Mouse (Mus musculus) WW6 (cell line): Measurements from ENCODE around the gene Snx17.
"Not testable (repeated sequence)": the region's sequence is repeated elsewhere in the genome, so short reads cannot be mapped to it uniquely, and the experiment has no call there.

Source experiments
- DNase-seq: peaks from one replicate; pipeline ENCODE4 v3.0.0-alpha.2; 2013; ENCODE audit warnings: low read depth, low spot score

Gene Snx17

DNA sequence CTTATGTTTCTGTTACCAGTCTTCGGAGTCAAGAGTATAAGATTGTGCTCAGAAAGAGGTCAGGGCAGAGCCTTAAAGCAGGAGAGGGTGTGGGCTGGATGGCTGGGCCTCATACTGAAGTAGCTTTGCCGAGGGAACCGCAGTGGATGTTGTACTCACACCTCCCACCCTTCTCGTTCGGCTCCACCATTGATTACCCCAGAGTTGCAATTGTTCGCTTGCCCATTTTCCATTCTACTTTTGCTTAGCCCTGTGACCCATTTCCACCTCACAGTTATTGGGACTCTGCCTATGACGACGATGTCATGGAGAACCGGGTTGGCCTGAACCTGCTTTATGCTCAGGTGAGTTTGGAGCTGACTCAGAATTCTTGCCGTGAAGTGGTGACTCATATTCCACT is 3.2 kb downstream of the Snx17 start:
- DNase-seq = no peak

DNA sequence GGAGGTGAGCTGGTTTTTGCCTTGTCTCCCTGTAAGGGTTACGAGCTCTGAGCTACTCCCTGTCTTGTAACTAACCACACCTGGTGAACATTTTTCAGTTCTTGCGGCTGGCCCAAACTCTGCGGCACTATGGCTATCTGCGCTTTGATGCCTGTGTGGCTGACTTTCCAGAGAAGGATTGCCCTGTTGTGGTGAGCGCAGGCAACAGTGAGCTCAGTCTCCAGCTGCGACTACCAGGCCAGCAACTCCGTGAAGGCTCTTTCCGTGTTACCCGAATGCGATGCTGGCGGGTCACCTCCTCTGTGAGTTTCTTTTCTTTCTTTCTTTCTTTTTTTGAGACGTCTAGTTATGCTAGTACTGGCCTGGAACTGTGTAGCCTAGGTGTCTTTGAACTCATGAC is 4.0 kb downstream of the Snx17 start:
- DNase-seq = no peak

DNA sequence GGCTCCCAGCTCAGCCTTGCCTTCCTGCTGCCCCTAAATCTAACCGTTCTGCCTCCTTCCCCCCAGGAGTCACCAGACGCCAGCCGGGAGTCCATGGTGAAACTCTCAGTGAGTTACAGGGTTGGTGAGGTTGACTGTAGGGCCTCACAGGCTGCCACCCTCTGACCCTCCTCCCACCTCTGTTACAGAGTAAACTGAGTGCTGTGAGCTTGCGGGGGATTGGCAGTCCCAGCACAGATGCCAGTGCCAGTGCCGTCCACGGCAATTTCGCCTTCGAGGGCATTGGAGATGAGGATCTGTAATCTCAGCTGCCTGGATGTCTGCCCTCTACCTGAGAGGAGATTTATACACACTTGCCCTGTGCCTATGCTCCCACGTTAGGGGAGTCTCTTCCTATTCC is 5.1 kb downstream of the Snx17 start:
- no peak for DNase-seq

DNA sequence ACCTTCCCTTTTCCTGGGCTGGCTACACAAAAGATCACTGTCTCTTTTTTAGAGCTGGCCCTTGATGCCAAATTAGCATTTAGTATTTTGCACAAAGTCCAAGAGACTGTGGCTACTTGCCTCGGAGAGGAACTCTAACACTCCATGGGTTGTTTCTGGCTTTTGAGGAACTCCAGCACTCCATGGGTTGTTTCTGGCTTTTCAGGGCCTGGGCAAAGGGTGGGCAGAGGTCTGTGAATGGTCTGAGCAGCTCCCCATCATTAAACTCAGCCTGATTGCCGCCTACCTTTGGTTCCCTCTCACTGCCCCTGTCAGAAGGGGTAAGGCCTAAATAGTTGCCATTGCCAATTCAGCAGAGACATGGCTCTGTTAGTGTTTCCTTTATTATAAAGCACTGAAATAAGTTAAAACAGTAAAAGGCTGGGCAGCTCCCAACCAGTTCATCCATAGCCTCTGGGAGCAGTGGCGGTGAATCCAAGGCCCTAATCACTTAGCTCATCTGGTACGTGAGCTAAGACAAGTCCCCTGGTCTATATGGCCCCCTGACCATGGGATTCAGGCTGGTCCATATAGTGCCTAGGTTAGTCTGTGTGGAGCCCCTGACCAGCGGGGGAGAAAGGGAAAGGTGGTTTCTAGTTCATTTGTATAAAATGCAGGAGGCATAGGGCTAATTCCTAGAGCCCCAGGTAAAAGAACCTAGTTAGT is 5.7 kb downstream of the Snx17 start:
- DNase-seq = no peak

DNA sequence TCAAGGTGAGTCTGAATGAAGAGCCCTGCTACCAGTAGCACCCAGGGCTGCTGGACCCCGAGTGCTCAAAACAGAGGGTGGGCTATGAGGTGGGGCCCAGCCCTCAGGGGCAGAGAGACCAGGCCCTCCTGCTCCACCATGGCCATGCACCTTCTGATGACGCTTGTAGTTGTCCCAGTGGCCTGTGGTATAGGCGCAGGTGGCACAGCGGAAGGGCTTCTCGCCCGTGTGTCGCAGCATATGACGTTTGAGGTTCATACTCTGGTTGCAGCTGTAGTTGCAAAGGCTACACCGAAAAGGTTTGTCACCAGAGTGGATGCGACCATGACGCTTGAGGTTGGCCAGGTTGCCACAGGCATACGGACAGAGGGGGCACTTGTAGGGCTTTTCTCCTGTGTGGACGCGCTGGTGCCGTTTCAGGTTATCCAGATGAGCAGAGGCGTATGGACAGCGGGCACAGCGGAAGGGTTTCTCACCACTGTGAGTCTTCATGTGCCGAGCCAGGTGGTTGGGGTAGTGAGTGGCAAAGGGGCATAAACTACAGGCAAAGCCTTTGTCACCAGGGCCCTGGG is 6.4 kb downstream of the Snx17 start:
- DNase-seq = no peak

DNA sequence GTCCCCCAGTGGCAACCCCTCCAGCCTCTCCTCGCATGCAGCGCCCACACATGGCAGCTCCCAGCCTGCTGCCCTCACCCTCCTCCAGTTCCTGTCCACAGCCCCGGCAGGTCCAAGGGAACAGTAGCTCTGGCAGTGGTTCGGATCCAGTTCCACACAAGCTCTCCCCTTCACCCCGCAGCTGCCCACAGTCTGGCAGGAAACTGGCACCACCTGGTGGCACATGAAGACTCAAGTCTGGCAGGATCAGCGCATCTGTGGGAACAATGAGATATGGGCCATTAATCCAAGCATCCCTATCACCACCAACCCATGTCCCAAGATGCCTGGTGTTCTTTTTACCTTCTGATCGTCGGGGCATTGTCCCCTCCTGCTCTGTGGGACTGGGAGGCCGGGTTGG is 6.9 kb downstream of the Snx17 start:
- DNase-seq = no peak

DNA sequence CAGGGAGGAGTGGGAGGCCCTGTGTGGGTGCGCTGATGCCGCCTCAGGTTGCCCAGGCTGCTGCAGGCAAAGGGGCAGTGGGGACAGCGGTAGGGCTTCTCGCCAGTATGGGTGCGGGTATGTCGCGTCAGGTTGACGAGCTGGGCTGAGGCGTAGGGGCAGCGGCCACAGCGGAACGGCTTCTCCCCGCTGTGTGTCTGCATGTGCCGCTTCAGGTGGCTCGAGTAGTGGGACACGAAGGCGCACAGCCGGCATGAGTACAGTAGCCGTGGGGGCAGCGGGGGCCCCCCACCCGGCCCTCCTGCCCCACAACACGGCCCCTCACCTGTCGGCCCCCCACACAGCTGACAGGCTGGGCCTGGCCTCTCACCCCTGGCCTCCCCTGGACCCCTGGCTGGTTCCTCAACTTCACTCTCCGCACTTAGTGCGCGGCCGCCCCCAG is 7.3 kb downstream of the Snx17 start:
- no peak for DNase-seq

DNA sequence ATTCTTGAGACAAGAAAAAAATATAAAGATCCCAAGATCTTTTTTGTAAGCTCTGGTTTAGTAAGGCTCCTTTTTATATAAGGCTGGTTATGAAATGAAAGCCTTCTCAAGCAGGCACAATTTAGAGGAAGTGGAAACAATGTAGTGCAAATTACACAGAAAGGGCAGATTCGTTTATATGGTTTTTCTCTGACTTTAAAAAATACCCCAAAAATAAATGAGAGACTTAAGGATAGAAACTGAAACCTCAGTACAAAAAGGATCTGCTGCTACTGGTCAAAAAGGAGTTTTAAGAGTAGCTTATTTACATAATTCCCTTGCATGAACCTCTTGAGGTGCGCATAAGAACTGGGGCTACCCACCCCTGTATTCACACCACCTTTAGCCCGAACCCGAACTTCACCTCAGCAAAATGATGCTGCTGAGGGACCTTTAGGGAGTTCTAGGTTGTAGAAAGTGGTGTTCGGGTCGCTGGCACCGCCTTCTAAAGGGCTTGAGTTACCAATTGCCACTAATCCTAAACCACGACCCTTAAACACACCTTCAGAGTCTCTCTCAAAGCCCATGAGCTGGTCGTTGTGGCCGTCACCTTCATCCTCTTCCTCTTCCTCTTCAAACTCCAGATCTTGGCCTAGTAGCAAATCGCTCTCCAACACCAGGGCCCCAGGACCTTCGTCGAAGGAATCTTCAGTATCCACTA is 8.2 kb downstream of the Snx17 start:
- DNase-seq = no peak

DNA sequence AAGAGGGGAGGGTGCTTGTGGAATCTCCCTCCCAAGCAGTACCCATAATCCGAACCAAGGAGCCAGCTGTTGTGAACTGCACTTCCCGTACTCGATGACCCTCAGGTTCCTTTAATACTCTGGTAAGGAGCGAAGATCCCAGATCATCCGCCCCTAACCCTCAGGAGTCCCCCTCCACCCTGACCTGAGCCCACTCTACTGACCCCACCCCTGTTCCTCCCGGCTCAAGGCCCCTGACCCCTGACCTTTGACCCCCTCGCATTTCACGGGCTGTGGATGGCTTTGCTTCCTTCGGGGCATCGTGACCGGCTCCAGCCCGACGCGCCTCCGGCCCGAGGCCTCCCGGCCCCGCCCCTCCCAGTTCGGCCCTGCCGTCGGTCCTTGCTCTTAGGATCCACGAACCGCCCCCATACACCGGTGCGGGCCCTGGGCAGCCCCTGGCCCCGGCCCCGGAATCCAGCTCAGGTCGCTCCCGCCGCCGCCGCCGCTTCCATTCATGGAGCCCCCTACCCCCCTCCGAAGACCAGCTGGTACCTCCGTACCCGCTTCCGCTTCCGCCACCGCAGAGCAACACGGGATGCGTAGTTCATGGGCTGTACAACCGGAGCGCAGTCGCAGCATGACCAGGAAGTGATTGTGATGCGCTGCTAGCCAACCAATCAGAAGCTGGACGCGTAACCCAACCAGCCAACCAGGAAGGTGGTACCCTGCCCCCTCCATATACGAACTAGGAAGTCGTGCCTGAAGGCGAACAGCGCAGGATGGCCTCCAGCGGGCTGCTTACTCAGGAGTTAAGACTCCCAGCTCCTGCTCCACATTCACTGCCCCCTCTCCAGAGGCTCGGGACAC is 8.9 kb downstream of the Snx17 start, which contains the start of gene Zfp513:
Zfp513 (minus strand) TSS at position 562 of the 849 bp plus-strand sequence.
- peak; percentile 93 for DNase-seq

DNA sequence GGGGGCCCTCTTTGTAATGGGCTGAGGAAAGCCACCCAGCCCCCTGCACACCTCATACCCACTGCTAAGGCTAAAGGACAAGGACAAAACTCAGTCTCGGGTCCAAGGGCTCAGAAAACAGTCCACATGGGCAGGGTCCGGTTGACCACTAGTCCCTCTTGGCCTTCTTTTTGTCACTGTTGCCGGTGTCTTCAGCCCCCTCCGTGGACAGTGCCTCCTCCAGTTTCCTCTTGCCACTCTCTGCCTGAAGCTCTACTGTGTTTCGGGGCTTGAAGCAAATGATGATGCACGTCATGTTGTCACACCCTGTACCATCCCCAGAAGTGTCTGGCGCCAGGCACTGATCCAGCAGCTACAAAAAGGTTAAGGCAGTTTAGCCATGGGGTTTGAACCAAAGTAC is 9.9 kb downstream of the Snx17 start:
- DNase-seq = no peak

DNA sequence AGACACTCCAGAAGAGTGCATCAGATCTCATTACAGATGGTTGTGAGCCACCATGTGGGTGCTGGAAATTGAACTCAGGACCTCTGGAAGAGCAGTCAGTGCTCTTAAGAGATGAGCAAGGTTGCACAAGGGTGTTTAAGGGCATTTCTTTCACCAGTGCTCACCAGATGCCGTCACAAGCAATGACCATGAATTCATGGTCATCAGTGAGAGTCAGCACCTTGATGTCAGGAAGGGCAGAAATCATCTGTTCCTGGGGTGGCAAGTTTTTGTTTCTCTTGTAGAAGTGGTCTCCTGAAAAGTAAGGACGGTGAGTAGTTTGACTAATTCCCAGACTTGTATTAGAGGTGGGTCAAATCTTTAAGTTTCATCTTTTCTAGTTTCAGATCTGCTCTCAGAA is 10.8 kb downstream of the Snx17 start:
- DNase-seq = no peak

DNA sequence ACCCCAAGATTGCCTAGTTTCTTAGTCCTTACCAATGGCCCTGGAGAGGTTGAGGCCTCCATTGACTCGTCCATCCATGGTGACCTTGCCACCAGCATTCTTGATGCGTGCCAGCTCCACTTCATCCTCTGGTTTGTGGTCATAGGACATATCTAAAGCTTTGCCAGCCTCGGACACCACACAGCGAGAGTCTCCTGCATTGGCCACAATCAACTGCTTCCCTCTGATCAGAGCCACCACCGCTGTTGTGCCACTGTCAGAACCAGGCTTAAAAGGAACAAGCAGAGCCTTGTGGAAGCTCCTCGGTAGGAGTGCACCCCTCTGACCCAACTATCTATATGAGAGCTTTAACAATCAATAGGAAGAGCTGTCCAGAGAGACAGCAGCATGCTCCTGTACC is 11.4 kb downstream of the Snx17 start:
- DNase-seq = no peak

DNA sequence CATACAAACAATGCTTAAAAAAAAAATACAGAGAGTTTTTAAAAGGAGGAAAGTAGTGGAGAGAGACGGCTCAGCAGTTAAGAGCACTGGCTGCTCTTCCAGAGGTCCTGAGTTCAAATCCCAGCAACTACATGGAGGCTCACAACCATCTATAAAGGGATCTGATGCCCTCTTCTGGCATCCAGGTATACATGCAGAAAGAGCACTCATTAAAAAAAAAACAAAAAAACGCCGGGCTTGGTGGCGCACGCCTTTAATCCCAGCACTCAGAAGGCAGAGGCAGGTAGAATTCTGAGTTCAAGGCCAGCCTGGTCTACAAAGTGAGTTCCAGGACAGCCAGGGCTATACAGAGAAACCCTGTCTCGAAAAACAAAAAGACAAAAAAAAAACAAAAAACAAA is 23.5 kb downstream of the Snx17 start:
- DNase-seq = not testable (repeated sequence)

DNA sequence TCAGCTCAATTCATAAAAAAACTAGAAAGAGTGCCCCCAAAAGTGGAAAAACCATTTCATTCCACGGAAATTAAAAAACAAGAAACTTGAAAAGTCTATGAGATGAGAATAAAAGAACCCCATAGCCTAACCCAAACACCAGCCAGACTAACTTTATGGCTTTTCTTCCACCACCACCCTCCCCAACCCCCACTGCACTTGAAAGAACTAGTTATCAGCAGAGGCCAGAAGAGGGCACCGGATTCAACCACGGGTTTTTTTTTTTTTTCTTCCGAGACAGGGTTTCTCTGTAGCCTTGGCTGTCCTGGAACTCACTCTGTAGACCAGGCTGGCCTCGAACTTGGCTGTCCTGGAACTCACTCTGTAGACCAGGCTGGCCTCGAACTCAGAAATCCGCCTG is 25.3 kb downstream of the Snx17 start:
- no peak for DNase-seq

DNA sequence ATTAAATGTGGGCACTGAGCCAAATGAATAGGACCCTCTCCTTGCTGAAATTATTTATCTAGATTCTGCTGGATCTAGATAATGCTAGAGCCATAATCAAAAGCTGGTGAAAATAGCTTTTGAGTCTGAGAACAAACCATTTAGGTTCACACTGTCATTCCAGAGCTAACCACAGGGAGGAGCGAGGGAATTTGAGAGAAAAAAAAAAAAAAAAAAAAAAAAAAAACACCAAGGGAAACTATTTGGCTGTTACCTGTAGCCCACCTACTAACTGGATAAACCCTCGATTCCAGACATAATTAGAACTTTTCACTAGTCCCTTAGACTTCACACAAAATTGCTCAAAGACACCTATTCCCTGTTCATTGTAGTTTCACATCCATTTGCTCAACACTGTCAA is 26.0 kb downstream of the Snx17 start:
- no peak for DNase-seq

DNA sequence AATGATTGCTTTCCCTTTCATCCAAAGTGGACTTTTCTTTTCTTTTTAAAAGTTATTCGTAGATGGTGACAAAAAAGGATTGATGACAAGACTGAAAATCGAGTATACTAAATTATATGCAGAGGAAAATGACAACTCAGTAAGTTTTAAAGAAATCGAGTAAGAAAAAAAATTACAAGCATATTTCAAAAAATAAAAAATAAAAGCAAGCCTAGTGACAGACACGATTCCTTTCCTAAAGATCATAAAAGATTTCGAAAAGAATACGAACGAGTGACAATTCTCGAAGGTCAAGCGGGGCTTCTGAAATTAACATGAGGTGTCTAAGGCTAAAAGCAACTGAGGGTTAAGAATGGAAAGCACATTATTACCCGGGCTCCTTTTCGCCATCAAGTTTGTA is 26.4 kb downstream of the Snx17 start:
- DNase-seq = no peak

DNA sequence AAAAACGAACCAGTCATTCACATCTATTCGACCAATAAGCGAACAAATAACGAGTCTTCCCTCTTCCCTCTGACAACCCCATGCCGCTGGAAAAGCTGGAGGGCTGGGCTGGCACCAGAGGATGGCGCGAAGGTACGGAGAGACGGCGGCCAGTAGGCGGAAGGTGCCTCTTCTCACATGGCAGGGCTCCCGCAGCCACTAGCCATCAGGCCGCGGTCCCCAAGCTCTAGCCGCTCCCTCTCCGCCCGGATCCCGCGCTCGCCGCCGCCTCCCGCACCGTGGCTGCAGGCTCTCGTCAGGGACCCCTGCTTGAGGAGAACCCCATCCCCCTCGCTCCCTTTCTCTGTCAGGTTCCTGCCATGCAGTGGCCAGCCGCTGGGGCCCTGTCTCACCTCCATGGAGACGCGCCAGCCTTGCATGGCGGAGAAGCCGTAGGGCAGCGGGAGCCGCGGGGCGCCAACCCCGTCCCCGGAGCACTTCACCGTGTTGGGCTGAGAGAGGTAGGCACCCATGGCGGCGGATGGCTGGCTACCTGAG is 27.0 kb downstream of the Snx17 start:
- DNase-seq = no peak

DNA sequence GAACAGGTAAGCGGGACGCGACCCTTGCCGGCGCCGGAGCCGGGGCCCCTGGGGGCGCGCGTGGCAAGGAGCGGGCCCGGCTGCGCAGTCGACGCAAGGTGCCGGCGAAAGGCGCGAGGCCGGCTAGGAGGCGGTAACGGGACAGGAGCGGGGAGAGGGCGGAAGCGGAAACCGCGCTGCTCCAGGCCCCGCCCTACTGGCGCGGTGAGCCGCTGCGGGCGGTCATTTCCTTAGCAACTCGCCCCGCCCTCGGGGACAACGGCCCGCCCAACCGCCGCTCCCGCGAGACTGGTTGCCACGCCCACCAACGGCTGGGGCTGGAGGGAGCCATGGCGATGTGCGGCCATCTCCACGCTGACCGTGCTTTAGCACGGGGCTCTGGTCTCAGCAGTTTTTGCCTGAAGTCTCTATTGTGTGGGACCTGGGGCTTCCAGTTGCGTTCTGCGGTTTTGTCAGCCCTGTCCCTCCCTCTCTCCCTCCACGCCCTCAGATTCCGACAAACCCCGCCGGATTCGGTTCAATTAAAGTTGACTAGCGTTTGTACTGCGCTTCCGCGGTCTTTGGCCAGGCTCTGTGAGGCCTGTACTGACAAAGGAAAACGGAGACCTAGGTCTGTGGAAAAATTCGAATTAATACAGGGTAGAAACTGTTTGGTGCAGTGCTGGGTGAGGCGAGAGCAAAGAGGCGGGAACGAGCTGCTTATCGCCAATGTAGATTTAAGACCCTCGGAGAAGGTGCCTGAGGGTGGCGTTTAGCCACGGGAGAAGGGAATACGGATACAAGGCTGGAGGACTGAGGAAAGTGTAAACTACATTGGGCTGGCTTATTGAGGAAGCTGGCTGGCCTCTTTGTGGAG is 27.6 kb downstream of the Snx17 start, which contains the start of gene Ppm1g:
Ppm1g (minus strand) TSS at position 240 of the 856 bp plus-strand sequence.
- DNase-seq = peak; percentile 87

DNA sequence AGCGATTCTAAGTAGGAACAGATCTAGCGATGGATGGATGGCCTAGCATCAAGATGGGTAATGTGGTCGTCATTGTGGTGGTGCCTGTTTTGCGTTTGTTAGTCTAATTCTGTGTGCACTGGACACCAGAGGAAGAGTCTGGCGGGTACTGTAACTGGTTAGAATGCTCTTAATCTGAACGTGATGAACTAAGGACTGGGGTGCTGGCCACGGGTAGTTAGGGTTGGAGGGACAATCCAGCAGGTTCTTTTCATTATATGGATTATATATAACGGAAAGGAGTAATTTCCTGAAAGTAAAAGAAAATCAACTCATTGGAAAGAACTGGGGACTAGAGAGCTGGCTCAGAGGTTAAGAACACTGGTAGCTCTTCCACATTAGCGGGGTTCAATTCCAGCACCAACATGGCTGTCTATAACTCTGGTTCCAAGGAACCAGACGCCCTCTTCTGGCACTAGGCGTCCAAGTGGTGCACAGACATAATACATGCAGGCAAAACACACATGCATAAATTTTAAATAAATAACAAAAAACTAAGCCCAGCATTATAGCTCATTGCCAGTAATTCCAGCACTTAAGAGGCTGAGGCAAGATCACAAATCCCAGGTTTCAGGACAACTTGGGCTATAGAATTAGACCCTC is 28.4 kb downstream of the Snx17 start:
- no peak for DNase-seq

DNA sequence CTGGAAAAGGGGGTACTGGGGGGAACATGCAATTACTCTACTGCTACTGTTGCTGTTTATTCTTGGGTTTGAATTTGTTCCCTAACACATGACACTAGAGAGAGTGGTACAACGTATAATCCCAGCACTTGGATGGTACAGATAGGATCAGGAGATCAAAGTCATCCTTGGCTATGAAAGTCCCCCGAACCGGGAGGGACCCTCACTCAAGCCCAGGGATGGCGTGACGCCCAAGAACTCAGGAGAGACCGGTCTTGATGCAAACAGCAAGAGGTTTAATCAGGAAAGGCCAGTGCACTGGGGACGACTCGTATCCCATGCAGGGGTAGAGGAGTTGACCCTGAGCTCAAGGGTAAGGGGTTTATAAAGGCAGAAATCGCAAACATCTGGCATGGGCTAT is 29.7 kb downstream of the Snx17 start:
- no peak for DNase-seq
